Mouse (Mus musculus): Measurements from ENCODE around the gene Ints12.

Gene Ints12

GRCm38 (mm10) chr3:133091664-133092273 is at the start of gene Ints12, which contains the start of gene Gstcd:
Gene Ints12, plus strand, starts transcription at chr3:133091840.
Gene Gstcd, minus strand, starts transcription at chr3:133092033.
- DNase-seq (ENCODE audit: low spot score), result peak; percentile 91

- DNase-seq (ENCODE audit: low spot score), result no peak
Measured at GRCm38 (mm10) chr3:133052068-133052467, 39.6 kb upstream of the Ints12 start.

DNA sequence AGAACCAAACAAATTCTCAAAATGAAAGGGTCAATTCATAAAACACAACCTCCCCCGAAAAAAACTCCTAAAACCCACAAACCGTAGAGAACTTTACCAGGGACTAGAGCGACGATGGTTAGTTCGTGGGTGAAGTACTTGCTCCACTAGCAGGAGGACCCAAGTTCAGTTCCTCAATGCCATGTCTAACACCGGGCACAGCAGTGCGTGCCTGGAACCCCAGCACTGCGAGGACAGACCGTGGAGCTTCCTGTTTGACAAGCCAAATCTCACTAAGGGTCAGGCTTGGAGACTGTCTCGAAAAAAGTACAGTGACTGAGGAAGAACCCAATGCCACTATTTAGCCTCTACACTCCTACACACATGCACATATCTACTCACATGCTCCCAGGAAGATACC is 16.1 kb upstream of the Ints12 start:
- DNase-seq (ENCODE audit: low spot score), result no peak

GRCm38 (mm10) chr3:133082736-133083135 is 8.9 kb upstream of the Ints12 start:
- DNase-seq (ENCODE audit: low spot score), result no peak

GRCm38 (mm10) chr3:133085858-133086257 is 5.8 kb upstream of the Ints12 start:
- DNase-seq (ENCODE audit: low spot score), result no peak

- DNase-seq (ENCODE audit: low spot score), result no peak
Measured at GRCm38 (mm10) chr3:133090247-133091120, 1.2 kb upstream of the Ints12 start.

DNA sequence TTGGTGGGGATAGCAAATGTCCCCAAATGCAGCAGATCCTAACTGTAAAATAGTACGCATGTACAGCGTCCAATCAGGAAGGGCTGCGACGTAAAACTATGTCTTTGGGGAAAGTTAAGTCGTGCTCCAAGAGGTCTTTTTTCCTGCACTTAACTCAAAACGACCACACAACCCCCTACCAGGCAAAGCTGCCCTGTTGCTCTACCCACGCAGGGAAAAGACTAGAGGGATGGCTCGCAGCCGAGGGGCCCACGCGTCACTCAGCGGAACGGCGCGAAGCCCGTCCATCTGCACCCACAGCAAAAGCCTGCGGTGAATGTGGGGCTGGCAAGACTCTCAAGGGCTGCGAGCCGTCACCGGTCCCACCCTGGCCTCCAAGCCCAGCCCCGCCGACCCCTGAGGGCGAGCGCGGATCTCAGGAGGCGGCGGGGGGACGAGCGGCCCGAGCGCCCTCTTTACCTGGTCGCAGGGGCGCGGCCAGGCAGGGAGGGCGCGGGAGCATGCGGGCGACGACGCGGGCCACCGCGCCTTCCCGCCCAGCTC is 448 bp upstream of the Ints12 start:
- DNase-seq (ENCODE audit: low spot score), result no peak

DNA sequence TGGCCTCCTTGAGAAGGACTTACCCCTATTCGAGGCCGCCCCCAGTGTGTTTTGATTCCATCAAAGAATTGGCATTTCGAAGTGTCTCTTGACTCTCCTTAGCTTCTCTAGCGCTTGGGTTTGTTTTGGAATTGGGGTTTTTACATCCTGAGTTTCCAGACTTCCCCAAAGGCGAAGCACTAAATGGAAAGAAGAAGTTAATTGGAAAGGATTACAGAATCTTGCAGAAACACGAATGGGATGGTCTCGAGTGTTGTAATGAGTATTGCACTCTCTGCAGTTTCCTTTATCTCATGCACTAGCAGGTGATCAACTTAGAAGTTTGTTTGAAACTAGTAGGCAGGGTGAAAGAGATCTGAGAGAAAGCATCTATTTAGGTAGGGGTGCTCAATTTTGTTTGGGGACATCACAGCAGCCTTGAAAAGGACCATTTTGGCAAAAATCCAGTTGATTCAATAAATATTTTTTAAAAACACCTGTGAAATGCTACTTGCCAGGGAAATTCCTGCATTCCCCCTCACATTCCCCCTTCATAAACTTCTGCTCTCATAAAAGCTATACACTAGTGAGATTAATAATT is 724 bp downstream of the Ints12 start:
- DNase-seq (ENCODE audit: low spot score), result no peak

- no peak for DNase-seq (ENCODE audit: low spot score)
Measured at GRCm38 (mm10) chr3:133092936-133093335, 1.3 kb downstream of the Ints12 start.

DNA sequence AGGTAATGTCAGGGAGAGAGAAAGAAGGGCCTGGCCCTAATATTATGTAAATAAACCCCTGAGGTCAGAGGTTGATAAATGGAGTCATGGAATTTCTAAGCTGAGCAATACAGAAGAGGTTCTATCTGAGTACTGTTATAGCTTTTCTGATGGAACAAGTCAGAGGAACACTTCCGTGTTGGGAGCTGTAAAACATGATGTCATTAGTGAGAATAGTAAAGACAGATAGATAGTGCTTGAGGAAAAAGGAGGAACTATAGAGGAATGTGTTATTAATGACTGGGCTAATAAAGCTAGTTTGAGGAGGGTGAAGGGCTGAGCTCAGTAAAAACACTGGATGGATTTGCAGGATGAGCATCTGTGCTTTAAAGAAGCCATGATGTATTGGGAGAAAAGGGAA is 2.7 kb downstream of the Ints12 start:
- no peak for DNase-seq (ENCODE audit: low spot score)

DNA sequence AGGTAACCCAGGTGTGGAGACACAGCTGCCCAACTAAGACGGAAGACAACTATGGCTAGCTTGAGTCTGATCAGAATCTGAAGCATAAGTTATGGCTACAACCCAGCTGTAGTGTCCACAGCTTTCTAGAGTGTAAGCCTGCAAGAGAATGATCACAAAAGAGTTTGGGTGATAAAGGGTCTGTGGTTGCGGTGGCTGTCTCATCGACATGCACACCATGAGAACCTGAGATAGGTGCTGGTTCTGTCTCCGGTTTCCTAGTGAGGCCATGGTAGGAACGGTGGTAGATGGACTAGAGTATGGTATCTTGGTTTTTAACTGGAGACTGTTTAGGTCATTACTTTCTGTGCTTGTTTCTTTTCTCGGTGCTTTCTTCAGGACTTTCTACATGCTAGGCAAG is 6.3 kb downstream of the Ints12 start:
- DNase-seq (ENCODE audit: low spot score), result no peak

GRCm38 (mm10) chr3:133098336-133098735 is 6.7 kb downstream of the Ints12 start:
- no peak for DNase-seq (ENCODE audit: low spot score)

DNA sequence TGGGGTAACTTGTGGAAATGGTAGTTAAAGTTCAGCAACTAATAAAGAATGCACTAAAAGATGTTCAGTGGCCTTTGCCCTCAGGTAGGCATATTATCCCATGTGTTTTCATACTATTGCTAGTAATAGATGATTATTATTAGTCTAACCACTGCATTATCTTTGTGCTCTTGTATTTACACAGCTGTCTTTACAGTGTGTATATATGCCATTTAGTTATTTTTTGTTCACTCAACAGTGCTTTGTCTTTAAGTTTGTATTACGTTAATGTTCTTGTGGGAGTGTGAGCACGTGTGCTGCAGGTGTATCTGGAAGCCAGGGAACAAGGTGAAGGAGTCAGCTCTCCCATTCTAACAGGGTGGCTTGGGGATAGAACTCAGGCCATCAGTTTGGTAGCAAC is 7.3 kb downstream of the Ints12 start:
- no peak for DNase-seq (ENCODE audit: low spot score)

DNA sequence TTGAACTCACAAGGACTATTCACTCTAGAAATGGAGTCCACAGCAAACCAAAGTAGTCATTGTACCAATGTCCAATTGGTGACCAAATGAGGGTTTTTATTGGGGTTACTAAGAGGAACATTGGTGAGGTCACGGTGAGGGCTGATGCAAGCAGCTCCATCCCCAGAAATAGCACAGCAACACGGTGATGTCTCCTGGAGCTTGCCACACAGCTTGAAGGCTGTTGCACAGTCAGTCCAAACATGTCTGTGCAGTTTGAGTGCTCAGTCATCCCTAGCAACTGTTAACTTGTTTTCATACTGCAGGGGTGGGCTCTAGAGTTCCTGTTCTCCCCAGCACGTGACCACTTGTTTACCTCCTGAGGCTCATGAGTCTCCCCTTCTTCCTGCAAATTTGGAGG is 12.1 kb downstream of the Ints12 start:
- no peak for DNase-seq (ENCODE audit: low spot score)

- no peak for DNase-seq (ENCODE audit: low spot score)
Measured at GRCm38 (mm10) chr3:133104436-133104835, 12.8 kb downstream of the Ints12 start.

DNA sequence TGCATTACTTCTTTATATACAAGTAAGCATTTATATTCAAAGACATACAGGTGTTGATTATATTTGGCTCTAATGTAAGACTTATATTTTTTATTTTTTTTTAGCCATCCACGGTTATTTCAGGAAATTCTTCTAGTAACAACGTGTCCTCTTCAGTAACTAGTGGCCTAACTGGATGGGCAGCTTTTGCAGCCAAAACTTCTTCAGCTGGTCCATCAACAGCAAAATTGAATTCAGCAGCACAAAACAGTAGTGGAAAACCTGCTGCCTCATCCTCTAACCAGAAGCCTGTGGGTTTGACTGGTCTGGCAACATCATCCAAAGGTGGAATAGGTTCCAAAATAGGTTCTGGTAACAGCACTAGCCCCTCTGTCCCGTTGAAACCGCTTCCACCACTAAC is 17.1 kb downstream of the Ints12 start:
- DNase-seq (ENCODE audit: low spot score), result no peak

GRCm38 (mm10) chr3:133109844-133110243 is 18.2 kb downstream of the Ints12 start:
- DNase-seq (ENCODE audit: low spot score), result no peak

DNA sequence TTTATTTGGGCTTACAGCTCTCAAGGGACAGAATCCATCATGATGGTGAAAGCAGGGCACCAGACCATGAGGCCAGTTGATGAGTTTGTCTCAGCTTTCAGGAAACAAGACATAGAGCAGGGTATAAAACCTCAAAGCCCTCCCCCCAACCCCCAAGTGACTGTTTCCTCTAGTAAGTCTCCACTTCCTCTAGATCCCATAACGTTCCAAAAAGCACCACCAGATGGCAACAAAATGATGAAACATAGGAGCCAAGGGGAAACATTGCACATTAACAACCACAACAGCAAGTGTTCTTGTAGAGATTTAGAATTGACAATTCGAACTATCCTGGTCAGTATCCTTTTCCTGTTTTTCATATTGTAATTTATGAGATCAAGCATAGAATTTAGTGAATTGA is 20.1 kb downstream of the Ints12 start:
- peak; percentile 23 for DNase-seq (ENCODE audit: low spot score)

GRCm38 (mm10) chr3:133113281-133113680 is 21.6 kb downstream of the Ints12 start:
- no peak for DNase-seq (ENCODE audit: low spot score)

DNA sequence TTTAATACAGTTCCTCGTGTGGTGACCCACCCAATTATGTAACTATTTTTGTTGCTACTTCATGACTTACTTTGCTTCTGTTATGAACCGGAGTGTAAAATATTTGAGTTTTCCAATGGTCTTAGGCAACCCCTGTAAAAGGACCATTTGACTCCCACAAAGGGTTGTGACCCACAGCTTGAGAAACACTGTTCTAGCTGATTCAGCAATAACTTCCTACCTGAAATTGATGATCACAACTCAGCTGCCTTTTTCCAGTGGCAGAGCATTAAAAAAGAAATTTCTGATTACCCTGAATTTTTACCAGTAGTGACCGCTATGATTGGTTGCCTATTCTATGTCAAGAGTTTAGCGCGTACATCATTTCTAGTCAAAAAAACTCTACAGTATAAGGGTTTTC is 39.7 kb downstream of the Ints12 start:
- no peak for DNase-seq (ENCODE audit: low spot score)

GRCm38 (mm10) chr3:133132611-133133010 is 41.0 kb downstream of the Ints12 start:
- no peak for DNase-seq (ENCODE audit: low spot score)

- DNase-seq (ENCODE audit: low spot score), result no peak
Measured at GRCm38 (mm10) chr3:133141877-133142276, 50.2 kb downstream of the Ints12 start.

Measured in yolk sac, embryonic 10.5 days (tissue).